Mouse (Mus musculus) spleen, embryonic (tissue): ENCODE measurements around the gene Hcn4.

Source experiments
- CTCF ChIA-PET: fragments of 350-600 bp; sonication (Branson Sonifier 250); formaldehyde crosslinking; loops from one replicate; lab custom pipeline; 2022; lab: Charles Lee

The Hcn4 gene

GRCm38 (mm10) chr9:58823139-58823917 lies at the start of gene Hcn4:
Gene Hcn4, plus strand, starts transcription at chr9:58823412.
- CTCF ChIA-PET: no interaction called here

GRCm38 (mm10) chr9:58774761-58775160 lies 48.5 kb upstream of the Hcn4 start:
- CTCF ChIA-PET: no interaction called here

DNA sequence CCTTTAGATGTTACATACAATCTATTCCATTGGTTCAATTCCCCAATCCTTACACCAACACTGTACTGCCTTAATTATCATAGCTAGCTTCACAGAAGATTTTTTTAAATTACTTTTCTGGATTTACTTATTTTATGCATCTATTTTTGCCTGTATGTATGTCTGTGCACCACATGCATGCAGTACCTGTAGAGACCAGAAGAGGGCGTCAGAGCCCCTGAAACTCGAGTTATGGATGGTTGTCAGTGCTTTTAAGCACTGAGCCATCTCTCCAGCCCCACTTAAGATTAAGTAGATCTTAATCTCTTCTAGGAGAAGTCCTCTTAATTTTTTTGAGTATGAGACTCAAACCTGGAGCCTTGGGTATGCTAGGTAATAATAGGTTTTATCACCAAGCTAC lies 47.8 kb upstream of the Hcn4 start:
- CTCF ChIA-PET: no interaction called here

GRCm38 (mm10) chr9:58789476-58789875 lies 33.7 kb upstream of the Hcn4 start:
- CTCF ChIA-PET: no interaction called here

DNA sequence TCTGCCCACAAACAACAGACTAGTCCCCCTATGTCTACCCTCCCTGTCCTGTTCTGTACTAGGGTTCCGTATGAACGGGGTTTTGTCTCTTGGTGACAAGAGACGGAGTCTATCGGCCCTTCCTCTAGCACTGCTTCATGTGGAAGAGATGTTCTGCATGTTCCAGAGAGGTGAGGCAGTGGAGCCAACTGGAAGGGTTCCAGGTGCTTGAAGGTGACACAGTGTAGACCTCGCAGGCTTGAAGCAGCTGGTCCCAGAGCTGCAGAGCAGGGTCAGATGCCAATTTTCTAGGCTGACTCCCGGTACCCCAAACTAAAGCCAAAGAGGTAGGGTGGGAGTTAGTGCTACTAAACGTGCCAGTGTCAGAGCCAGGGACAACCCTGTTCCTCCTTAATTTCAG lies 25.1 kb upstream of the Hcn4 start:
- CTCF ChIA-PET: no interaction called here

DNA sequence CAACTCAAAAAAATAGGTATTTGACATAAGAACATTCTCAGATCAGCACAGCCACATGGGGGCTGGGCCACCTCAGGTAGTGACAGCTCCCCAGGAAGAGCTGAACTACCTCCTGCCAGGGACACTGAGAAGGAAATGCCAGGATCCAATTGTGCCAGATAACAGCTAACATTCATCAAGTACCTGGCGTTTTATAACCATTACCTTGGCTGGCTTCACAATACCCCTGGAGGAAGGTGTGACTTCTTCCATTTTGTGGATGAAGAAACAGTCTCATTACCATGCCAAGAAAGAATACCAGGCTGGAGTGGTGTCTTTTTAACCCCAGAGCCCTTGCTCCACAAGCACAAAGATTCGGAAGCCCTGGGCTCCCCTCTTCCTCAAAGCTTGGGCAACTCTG lies 21.8 kb upstream of the Hcn4 start:
- CTCF ChIA-PET: interaction anchor here (0.6 kb wide), 1 partner anchor 16 kb away, joined by 7 read pairs; no protein-coding TSS in a partner anchor

DNA sequence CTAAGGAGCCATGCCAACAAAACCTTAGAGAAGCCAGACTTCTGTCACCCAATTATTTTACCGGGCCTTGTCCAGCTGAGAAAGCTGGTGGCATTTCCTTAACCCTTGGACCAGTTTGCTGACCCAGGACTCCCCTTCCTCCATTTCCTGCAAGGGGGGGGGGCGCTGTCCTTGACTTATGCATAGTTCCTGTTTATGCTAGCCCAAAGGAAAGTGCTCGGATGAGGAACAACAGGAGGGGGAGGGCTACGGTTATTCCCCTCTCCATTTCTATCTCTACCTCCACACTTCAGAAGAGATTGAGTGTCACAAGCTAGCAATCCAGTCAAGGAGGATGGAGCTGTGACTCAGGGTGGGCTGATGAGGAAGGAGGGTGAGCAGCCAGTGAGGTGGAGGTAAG lies 20.9 kb upstream of the Hcn4 start:
- CTCF ChIA-PET: interaction anchor here (0.6 kb wide), 1 partner anchor 15 kb away, joined by 7 read pairs; no protein-coding TSS in a partner anchor

- CTCF ChIA-PET: interaction anchor here (0.6 kb wide), 1 partner anchor 12 kb away, joined by 3 read pairs; no protein-coding TSS in a partner anchor
These were observed 20.4 kb upstream of the Hcn4 start for GRCm38 (mm10) chr9:58802802-58803201.

DNA sequence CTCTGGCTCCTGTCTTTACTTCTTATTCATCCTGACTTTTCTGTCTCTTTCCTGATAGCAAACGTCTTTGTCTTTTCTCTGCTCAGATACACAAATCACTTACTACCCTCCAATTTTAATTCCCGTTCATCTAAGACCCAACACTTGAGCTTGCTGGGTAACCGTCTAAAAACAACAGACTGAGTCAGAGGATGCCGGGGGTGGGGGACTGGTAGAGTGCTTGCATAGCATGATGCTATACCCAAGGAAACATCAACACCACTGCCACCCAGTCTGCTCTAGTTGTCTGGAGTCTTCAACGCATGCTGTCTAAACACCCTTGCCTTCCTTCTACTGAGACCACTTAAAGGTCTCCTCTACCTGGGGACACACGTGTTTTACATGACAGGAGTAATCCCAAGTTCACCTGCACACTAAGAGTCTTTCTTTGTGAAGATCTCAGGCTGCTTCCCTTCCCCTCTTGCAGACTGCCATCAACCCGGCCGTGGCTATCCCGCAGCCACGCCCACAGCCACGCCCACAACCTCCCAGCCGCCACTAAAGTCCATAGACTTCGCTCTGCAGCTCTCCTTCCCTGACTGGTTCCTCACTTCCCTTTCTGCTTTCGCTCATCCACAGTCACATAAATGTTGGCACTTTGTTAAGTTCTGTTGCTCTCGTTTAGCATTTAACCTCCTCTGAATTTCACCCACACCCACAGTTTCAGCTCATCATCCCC lies 17.5 kb upstream of the Hcn4 start:
- CTCF ChIA-PET: no interaction called here

- CTCF ChIA-PET: interaction anchor here (0.8 kb wide), 1 partner anchor 151 kb away, joined by 9 read pairs; no protein-coding TSS in a partner anchor
These were observed 12.0 kb upstream of the Hcn4 start for GRCm38 (mm10) chr9:58811171-58811570.

DNA sequence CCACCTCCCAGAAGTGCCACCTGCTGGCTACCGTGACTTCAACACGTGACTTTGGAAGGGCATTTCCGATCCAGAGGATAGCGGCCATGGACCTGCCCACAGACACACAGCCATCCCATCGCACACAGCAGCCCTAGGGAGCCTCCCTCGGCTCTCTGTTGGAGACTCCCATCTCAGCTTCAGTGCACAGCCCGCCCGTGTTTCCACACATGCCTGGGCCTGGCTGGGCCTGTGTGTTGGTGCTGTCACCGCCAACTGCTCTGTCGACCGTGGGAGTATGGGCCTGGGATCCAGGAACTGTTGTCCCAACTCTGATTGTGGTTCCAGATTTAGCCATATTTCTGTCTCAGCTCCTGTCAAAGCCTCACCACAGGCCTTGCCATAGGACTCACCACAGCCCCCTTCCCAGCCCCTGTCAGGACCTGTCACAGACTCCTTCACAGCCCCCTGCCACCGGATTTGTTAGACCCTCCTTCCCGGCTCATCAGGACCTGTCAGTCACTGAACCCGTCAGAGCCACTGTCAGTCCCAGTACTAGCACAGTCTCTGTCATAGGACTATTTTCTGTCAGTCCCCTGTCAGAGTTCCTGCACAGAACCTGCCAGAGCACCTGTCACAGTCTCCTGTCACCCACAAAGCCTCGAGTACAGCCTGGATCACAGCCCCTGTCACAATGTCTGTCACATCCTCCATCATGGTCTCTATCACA lies 7.5 kb upstream of the Hcn4 start:
- CTCF ChIA-PET: no interaction called here

DNA sequence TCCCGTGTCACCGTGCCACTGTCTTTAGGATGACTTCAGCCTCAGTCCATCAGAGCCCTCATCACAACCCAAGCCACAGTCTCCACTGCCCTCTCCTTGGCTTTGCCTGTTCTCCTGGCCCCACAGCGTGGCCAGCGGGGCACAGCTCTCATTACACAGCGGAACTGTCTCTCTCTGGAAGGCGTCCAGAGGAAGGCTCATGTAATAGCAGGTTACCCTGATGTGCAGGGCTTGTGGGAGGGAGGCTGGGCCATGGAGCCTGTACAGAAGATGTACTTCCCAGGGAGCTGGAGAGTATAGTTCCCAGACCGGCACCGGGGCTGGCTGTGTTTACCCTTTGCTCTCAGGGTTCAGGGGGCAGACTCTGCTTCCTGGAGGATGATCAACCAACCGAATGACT lies 6.8 kb upstream of the Hcn4 start:
- CTCF ChIA-PET: no interaction called here

GRCm38 (mm10) chr9:58817676-58818075 lies 5.5 kb upstream of the Hcn4 start:
- CTCF ChIA-PET: interaction anchor here (0.6 to 0.7 kb wide), 2 partner anchors 16 to 419 kb away, joined by 7 to 19 read pairs; no protein-coding TSS in a partner anchor

DNA sequence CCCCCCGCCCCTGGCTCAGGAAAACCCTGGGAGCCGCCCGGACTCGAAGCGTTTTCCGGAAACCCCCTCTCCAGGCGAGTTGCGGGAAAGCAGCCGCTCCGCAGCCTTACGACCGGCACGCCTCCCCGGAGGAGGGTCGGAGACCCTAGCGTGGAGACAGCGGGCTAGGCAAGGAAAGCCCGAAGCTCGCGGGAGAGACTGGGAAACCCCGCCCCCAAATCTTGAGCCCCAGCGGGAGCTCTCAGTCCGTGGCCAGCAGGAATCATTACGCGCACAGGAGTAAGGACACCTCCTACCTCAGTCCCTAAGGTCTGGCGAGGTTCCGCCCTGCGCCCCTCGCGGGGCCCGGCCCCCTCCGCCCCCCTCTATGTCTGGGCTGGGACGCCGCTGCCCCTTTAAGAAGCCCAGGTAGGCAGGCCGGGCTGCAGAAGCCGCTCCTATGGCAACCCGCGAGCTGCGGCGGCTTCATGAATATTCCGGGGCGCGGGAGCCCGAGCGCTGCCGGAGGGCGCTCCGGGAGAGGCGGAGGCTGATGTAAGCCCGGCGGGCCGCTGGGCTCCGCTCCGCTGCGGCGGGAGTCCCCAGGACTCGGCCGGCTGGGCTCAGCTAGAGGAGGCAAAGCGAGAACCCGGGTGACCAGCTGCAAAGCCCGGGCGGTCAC lies 651 bp upstream of the Hcn4 start:
- CTCF ChIA-PET: no interaction called here

- CTCF ChIA-PET: no interaction called here
These were observed 655 bp downstream of the Hcn4 start for GRCm38 (mm10) chr9:58823918-58824215.

- CTCF ChIA-PET: no interaction called here
These were observed 6.4 kb downstream of the Hcn4 start for GRCm38 (mm10) chr9:58829627-58830026.

GRCm38 (mm10) chr9:58832939-58833338 lies 9.7 kb downstream of the Hcn4 start:
- CTCF ChIA-PET: no interaction called here

DNA sequence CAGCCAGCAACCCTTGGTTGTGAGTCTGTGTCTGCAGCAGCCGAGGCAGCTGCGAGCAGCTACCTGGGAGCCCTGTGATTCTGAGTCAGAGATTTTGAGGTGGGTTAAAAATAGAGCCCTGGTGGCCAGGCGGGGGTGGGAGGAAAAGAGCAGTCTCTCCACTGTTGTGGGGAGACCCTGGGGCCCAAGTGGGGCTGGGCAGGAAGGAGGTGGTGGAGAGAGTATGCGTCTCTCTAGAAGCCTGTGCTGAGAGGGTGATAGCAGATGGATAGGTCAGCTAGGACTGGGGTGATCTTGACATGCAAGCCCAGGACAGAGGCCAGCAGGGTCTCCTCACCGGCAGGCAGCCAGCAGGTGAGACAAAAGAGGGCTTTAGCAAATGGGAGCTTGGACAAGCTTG lies 14.0 kb downstream of the Hcn4 start:
- CTCF ChIA-PET: no interaction called here

GRCm38 (mm10) chr9:58838504-58838903 lies 15.3 kb downstream of the Hcn4 start:
- CTCF ChIA-PET: no interaction called here

- CTCF ChIA-PET: no interaction called here
These were observed 18.4 kb downstream of the Hcn4 start for GRCm38 (mm10) chr9:58841655-58842054.

- CTCF ChIA-PET: no interaction called here
These were observed 21.4 kb downstream of the Hcn4 start for GRCm38 (mm10) chr9:58844597-58844996.

DNA sequence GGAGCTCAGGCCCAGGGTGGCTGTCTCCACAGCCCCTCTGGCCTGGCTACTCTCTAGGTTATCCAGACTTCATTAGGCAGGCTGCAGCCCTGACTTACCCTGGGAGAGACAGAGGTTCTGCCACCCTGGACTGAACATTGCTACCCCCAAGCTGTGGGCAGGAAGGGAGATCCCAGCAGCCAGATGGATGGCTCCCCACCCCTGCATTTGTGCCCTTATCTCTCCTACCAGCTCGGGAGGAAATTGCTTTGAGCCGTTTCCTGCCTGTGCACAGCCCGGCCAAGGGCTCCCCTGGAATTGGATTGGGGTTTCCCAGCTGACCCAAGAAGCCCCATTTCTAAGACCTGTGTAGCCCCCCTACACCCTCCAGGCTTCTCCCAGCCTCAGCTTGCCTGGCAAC lies 23.8 kb downstream of the Hcn4 start:
- CTCF ChIA-PET: no interaction called here
